Mouse (Mus musculus) T-cell, adult 2 months (primary cell): Measurements from ENCODE around the gene Dera.

ENCODE experiments used
- DNase-seq: peaks from one replicate; pipeline ENCODE4 v3.0.0; 2022; ENCODE audit warnings: low spot score

Dera gene

DNA sequence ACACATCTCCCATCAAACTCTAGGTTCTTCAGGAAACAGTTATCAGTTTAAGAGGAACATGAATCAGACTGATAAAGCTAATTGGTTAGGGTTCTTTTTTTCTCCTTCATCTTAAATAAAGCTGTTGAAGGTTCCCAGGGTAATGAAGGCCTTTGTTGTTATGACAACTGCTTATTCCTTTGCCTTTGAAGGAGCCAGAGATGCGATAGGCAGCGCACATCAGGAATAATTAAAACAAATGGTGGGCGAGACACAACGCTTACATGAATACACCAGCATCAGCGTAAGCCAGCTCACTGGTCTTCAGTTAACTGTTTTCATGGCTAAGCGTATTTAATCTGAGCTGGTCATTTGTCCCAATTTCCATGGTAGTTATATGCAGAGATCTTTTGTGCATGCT, 132.9 kb downstream of the Dera start:
- DNase-seq, result no peak

DNA sequence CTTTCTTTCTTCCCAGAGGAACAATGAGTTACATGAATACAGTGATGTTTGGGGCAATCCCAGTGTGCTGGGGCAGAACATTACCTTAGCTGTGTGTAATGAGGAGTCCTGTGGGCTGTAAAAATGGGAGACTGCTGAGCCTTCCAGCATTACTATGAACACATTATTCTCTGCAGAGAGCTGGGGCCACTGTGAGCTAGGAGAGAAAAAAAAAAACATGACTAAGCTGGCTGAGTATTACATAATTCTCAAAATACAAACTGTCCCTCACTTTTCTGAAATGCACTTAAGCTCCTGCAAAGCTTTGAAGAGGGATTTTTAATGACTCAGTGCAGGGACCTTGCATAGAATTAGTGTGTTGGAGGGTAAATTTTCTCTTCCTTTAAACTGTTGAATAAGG, 143.3 kb downstream of the Dera start:
- no peak for DNase-seq

DNA sequence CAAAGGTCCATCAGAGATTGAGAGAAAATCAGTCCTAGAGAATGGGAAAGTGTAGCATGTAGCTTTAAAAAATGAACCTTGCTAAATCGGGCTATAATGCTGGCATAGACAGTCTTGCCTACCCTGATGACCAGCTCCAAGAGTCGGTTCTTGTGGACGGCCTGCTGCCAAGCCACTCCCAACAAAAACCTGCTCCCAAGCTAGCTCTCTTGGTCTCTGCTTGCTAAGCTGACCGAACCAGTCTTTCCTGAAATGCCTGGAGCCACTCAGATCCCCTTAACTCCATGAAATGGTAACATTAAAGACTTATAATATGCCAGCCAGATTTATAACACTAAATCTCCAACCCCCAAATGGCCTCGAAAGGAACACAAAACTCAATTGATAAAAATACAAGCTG, 146.9 kb downstream of the Dera start:
- no peak for DNase-seq
